Mouse (Mus musculus) adrenal gland, postnatal 14 days (tissue): ENCODE measurements around the gene Ltb. TPM values are rescaled to one million over a fixed set of nuclear protein-coding genes. Genes with fewer than 3 reads are reported as not detected.

Experiments
- DNase-seq: peaks from one replicate; pipeline ENCODE4 v3.0.0; 2021; ENCODE audit warnings: mixed read lengths
- total RNA-seq: library from RNA; stranded (reverse); gene quantifications from 2 replicates; pipeline ENCODE4 v1.2.3, GENCODE M21; 2021

Ltb gene
- total RNA-seq, 1 experiment from 2014 or later: 4.3 TPM

DNA sequence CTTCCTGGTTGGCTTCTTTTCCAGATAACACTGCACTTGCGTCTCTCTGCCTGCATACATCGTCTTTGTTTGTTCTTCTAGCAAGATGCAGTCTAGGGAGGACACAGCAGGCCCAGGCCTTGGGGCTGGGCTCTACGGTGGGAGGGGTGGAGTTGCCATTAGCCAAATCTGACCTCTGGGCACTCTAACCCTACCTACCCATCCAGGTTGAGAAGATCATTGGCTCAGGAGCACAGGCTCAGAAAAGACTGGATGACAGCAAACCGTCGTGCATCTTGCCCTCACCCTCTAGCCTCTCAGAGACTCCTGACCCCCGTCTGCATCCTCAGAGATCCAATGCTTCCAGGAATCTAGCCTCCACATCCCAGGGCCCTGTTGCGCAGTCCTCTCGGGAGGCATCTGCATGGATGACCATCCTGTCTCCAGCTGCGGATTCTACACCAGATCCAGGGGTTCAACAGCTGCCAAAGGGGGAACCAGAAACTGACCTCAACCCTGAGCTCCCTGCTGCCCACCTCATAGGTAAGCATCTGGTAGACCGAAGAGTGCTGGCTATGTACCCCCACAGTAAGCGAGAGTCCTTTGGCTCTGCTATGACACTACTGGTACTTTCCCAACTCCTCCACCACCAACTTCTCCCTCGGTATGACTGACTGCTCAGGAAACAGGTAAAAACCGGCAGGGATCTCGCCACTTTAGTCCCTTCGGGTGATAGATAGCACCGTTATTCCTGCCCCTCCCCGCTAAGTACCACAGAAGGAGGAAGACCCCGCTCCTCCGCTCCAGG lies 798 bp downstream of the Ltb start:
- DNase-seq: no peak

DNA sequence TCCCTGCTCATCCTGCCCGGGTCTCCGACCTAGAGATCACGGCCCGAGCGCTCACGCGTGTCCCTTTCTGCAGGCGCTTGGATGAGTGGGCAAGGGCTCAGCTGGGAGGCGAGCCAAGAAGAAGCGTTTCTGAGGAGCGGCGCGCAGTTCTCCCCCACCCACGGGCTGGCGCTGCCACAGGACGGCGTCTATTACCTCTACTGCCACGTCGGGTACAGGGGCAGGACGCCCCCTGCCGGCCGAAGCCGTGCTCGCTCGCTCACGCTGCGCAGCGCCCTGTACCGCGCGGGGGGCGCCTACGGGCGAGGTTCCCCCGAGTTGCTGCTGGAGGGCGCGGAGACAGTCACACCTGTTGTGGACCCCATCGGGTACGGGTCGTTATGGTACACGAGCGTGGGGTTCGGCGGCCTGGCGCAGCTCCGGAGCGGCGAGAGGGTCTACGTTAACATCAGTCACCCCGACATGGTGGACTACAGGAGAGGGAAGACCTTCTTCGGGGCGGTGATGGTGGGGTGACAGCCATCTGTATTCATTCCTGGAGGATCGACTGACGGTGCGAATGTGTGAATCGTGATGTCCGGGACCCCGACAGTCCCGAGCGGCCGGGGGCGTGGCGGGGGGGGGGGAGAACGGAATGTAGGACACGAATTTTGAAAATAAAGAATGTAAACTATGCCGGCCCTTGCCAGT lies 1.5 kb downstream of the Ltb start:
- peak; percentile 93 for DNase-seq

DNA sequence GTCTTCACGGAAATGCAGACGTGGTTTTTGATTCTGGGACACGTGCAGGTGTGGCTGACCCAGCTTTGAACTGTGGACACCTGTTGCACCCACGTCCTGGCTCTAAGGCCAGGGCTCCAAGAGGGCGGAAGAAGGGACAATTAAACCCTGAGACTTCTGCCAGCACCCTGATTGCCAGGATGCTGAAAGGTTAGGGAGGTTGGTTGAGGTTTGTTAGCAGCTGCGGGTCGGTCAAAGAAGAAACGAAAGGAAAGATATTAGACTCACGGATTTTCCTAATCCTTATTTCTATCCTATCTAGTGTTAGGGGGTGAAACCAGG lies 2.0 kb downstream of the Ltb start:
- no peak for DNase-seq

DNA sequence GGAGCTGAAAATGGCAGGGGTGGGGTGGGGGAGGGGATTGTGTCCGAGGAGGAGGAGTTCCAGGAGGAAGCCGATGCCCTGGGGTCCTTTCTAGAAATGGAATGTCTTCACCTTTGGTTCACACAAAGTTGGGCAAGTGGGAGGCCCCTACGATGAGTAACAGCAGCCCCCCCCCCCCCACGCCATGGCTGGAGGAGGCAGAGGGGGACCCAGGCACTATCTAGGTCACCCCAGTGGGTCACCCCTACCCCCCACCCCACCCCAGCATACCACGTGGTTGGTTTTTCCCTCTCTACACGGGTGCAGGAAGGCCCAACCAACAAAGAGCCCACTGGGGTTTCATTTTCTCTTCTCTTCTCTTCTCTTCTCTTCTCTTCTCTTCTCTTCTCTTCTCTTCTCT lies 2.9 kb downstream of the Ltb start:
- no peak for DNase-seq

DNA sequence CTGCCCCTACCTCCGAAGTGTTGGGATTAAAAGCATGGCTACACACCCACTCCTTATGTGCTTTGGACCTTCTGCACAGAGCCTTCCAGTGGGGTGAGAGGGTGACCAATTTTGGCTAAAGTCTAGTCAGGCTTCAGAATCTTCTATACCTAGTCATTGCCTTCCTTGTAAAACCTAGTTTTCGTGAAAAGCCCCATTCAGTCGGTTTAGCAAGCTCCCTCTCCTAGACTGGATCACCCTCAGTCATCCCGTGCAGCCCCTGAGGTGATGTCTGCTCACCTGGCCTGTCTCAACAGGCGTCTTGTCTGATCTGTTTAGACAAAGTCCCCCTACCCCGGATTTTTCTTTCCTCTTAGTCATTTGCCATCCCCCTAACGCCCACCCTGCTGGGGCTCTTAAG lies 3.8 kb downstream of the Ltb start:
- no peak for DNase-seq

DNA sequence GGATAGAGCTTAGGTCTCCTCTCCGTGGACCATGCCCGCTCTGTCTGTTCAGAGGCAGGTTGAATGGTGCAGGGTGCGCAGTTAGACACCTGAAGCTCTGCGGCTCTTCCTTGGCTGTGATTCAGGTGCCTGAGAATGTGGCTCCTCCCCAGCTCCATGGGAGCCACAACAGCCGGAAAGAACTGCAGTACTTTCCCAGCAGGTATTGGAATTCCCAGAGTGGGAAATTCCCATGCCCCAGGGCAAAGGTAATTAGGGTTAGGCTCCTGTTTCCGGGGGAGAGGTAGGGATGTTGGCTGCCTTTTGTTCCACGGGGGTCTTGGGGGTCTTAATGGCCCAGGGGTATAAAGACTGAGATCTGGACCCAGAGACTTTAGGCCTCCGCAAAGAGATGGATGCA lies 4.7 kb downstream of the Ltb start:
- DNase-seq: no peak

DNA sequence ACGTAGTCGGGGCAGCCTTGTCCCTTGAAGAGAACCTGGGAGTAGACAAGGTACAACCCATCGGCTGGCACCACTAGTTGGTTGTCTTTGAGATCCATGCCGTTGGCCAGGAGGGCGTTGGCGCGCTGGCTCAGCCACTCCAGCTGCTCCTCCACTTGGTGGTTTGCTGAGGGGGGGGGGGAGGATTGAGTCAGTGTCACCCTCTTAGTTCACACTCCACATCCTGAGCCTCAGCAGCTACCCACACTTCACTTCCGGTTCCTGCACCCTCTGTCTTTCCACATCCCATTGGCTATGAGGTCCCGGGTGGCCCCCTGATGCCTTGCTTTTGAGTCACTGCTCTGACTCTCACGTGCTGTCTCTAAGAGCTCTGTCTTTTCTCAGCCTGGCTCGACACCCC lies 6.2 kb downstream of the Ltb start:
- peak; percentile 33 for DNase-seq

DNA sequence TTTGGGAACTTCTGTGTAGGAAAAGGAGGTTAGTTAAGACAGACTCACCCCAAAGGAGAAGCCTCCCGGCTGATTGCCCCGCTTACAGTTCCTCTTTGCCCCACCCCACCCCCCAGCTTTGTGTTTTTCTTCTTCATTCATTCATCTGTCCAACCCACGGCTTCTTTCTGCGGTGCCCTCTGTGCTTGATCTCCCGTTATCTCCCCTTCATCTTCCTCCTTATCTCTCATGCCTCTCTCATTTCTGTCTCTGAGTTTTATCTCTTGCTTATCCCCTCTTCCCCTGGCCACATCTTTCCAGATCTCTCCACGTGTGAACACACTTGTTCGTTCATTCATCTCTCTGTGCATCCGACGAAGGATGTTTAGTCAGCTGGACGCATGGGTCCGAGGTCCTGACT lies 6.9 kb downstream of the Ltb start:
- DNase-seq: no peak

DNA sequence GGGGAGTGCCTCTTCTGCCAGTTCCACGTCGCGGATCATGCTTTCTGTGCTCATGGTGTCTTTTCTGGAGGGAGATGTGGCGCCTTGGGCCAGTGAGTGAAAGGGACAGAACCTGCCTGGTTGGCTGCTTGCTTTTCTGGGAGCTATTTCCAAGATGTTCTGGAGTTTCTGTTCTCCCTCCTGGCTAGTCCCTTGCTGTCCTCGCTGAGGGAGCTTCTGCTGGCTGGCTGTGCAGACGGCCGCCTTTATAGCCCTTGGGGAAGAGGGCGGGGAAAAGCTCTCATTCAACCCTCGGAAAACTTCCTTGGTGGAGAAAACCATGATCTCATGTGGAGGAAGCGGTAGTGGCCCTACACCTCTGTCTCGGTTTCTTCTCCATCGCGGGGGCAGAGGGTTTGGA lies 7.5 kb downstream of the Ltb start, which contains the start of gene Tnf:
Tnf (minus strand) TSS at position 221 of the 400 bp plus-strand sequence.
- DNase-seq: peak; percentile 60

DNA sequence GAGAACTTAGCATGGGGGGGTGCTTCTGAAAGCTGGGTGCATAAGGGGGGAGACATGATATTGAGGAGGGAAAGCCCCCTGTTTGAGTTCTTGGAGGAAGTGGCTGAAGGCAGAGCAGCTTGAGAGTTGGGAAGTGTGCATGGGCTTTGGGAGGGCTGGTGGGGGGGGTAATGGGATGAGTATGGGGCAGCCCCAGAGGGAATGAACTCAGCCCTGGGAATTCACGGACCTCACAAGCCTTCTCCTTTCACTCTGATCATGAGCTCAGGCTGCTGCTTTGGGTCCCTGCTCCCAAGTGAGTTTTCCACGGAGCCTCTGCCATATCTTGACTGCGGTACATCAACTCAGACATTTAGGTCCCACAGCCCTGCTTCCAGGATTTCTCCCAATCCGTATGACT lies 8.2 kb downstream of the Ltb start:
- DNase-seq: no peak

DNA sequence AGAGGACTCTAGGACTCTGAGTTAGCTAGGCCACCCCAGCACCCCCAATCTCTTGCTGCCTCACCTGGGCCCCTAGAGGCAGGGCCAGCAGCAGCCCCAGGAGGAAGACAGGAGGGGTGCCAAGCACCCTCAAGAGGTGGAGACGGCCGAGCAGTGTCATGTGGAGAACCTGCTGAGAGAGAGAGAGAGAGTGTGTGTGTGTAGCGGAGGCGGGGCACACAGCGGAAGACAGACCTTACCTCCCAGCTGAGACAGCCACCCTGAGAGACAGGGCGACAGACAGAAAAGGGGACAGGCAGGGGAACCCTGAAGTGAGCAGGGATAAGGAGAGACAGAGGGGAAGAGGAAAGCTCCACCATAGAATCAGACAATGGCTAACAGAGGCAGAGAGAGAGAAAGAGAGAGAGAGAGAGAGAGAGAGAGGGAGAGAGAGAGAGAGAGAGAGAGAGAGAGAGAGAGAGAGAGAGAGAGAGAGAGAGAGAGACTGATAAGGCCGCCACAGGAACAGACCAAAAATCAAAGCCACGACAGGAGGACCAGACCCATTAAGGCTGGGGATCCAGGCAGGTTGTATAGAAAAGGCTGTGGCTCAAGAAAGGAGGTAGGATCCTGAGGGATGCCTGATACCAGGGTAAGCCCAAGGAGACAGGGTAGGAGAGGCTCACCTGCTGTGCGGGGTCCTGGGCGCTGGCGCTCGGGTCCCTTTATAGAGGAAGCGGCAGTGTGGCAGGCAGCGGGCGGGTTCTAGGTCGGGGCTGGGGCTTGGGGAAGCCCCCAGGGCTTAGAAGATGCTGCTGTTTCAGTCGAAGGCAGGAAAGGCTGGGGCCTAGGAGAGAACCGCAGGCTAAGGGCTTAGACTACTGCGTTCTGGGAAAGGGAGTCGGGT lies 10.5 kb downstream of the Ltb start, which contains the start of gene Lta:
Lta (minus strand) TSS at position 858 of the 886 bp plus-strand sequence.
- DNase-seq: no peak

DNA sequence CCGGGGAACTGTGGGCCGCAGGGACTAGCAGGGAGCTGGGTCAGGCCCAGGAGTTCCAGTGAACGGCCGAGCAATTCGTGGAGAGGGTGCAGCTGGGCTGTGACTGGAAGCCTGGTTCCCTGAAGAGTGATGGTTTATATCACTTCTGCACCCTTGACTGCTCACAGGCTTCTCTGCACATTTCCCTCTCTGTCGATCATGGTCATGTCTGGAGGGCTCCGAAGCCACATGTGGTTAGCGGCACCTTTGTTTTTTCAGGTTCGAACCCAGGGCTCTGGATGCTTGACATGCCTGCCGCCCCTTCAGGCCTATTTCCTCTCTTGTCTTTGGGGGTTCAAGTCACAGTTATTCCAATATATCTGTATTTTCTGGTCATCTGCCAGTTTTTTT lies 11.1 kb downstream of the Ltb start:
- no peak for DNase-seq

DNA sequence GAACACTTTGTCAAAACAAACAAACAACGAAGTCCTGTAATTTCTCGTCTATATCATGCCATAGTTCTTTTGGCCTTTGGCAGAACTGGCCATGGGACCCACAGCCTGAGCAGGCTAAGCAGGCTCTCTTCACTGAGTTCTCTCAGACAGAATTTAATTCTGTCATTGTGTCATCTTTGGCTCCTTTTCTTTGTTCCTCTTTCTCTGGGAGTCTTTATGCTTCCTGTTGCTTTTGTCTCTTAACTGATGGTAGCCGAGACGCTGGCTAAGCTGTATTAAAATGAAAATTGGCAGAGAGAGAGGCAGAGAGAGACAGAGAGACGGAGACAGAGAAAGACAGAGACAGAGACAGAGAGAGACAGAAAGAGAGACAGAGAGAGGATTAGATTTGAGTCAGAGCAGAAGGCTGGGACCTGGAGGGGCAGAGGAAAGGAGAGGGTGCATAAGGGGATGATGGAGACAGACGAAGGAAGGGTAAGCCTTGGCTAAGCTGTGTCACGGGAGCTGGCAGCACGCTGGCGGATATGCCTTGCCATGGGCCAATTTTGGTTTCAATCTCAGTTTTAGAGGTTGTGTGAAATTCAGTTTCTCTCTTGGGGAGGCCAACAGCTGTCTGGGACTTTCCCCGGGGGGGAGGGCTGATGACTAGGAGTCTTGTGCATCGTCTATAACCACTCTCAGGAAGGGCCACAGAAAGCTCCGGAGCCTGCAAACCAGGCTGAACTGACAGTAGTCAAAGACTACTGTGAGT lies 15.7 kb downstream of the Ltb start:
- no peak for DNase-seq

DNA sequence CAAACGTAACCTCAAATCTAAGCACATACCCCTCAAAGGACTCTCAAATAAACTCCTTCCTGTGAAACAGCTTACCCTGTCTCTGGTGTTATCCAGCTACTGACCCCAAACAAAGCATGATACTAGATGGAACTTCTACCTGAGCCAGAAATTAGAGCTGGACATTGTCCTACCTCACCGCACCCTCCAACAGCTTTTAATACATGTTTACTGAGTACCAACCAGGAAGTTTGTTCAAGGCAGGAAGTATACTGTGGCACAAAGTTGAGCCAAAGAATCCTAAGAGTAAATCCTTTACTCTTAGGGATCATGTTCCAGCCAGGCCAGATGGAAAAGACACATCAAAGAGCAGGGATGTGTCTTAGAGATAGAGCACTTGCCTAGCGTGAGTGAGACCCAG lies 16.4 kb downstream of the Ltb start:
- DNase-seq: no peak

DNA sequence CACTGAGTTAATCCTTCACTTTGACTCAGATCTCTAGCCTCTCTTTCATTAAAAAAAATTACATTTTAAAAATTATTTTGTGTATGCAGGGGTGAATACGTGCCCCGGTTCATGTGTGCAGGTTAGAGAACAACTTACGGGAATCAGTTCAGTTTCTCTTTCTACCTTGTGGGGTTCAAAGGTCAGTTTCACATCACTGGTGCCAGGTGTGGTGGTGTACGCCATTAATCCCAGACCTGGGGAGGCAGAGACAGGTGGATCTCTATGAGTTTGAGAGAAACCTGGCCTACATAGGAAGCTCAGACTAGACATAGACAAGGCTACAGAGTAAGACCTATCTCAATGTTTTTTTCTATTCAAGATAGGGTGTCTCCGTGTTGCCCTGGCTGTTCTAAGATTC lies 18.8 kb downstream of the Ltb start:
- DNase-seq: no peak

DNA sequence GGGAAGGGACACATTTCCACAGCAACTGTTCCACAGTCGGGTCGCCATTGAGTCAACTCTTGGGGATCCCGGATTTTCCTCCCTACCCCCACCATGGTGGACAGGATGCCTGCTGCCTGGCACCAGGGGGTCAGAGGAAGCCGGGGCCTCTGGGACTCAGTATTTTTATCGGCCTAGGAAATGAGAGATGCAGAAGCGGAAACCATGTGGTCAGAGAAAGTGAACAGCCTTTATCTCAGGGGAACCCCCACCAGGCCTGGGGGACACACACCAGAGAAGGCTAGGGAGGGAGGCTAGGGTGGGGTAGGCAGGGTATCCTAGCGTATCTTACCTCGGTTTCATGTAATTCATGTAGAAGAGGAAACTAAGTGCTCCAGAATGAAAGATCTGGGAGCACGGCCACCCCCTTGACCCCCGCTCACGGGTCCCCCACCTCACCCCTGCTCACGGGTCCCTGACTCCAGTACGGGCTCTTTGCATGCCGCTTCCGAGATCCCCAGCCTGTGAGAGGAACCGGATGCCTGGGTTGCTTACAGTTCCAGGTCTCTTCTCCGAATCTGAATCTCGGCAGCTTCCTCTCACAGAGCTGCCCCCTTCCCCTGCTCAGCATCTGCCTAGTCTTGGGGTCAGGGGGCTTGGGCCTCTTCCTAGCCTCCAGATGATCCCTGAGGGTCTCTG lies 24.4 kb downstream of the Ltb start:
- peak; percentile 71 for DNase-seq

DNA sequence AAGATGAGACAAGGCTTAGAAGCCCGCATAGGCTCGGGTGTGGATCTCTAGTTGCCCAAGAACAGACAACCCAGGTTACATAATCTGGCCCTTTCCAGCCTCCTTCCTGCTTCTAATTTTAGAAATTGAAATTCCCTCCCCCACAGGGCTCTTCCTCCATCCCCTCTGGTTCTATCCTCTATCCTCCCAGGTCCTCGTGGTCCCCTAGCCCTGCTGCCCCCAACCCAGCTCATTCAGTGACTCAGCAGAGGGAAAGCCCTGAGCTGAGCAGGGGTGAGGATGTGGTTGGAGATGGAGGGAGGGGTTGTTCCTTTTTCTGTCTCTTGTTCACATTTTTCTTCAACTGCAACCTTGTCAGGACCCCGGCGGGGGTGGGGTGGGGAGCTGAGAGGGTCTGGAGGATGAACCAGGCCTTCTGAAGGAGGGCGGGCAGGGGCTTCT lies 25.4 kb downstream of the Ltb start:
- DNase-seq: no peak

DNA sequence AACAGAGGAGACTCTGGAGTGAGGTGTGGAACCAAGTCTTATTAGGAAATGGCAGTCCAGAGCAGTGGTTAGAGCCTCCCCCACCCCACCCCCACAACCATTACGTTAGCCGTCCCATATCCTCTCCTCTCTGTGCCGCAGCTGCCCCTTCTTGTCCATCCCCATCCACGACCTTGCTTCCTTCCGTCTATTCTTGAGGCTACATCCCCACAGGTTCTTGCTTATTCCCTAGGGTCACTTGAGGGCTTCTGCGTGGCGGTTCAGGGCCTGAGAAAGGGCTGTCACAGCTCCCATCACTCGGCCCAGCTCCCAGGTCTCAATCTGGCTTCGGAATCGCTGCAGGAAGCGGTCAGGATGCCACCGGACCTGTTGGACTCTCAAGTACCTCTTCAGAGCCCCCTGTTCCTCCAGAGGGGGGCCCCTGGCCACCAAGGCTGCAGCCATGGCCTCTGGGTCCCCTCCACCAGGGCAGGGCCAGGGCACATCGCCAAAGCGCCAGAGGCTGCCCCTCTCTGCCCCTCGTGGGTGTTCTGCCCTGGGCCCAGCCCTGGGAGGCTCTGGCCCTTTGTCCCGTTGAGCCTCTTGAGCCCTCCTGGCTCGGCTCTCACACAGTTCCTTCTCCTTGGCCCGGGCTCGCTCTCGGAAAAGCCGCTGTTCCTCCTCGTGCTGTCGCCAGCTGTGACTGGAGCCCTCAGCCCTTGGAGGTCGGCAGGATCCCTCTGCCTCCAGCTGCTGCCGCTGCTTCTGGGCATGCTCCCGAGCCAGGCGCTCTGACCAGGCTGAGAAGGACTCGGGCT lies 26.1 kb downstream of the Ltb start, which contains the start of gene Gm16181:
Gm16181 (plus strand) TSS at position 679 of the 797 bp plus-strand sequence.
- DNase-seq: no peak

DNA sequence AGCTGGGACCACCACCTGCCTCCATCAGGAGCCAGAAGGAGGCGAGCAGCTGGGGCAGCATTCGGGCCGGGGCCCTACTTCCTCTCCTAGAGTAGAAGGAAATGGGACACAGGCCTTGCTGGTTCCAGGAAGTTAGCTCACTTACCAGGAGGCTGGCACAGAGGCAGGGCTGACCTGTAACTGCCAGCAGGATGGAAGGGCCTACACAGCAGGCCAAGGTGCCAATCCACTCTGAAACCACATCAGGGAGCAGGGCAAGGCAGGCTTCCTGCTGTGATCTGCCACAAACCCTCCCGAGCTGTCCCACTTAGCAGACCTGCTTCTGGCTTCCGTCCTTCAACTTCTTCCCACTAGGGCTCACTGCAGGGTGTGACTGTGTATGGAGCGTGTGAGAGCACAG lies 28.1 kb downstream of the Ltb start:
- DNase-seq: no peak

DNA sequence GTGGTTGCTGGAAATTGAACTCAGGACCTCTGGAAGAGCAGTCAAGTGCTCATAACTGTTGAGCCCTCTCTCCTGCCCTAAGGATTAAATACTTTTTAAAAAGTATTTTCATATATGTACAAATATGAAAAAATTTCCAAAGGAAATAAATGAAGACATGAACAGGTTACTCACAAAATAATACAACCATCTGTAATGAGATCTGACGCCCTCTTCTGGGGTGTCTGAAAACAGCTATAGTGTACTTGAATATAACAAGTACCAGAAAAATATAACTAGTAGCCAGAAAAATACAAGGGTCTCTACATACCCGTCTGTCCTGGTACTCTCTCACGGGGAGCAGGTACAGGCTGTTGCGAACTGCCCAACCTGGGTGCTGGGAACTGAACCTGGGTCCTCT lies 30.4 kb downstream of the Ltb start:
- no peak for DNase-seq

DNA sequence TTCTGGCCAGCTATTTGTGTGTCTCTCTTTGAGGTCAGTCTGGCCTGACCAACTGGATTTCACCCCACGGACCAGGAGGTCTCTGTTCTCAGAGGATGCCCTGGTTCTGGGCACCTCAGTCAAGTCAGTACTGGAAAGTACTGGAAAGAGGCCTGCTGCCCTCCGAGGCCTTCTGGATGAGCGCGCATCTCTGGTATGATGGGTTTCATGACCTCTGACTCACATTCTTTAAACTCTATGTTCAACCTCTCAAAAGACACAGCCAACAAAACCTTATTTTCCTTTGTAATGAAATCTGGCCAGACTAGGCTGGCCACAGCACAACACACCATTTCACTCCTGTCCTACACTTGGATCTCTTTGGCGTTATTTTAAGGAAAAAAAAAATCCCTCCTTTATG lies 31.2 kb downstream of the Ltb start:
- DNase-seq: no peak
